Mouse (Mus musculus) brain, embryonic 18.5 days (tissue): Measurements from ENCODE around the gene Prorsd1.
"Not testable (repeated sequence)": the region's sequence is repeated elsewhere in the genome, so short reads cannot be mapped to it uniquely, and the experiment has no call there.

ENCODE experiments used
- DNase-seq: peaks from one replicate; pipeline ENCODE4 v3.0.0-alpha.2; 2012; ENCODE audit warnings: low read depth, low spot score

Gene Prorsd1

GRCm38 (mm10) chr11:29514682-29515412, at the start of gene Prorsd1:
TSS of gene Prorsd1 (minus strand) at chr11:29515033.
- peak; percentile 51 for DNase-seq

GRCm38 (mm10) chr11:29563406-29563805, 48.6 kb upstream of the Prorsd1 start:
- no peak for DNase-seq

- no peak for DNase-seq
Observed at GRCm38 (mm10) chr11:29560990-29561389, 46.2 kb upstream of the Prorsd1 start.

- DNase-seq: no peak
Observed at GRCm38 (mm10) chr11:29560452-29560851, 45.6 kb upstream of the Prorsd1 start.

GRCm38 (mm10) chr11:29549425-29549778, 34.6 kb upstream of the Prorsd1 start:
- DNase-seq: no peak

GRCm38 (mm10) chr11:29548504-29549424, 33.9 kb upstream of the Prorsd1 start:
- no peak for DNase-seq

GRCm38 (mm10) chr11:29547752-29548503, 33.1 kb upstream of the Prorsd1 start, which contains the start of the genes Clhc1 and Rps27a:
TSS of gene Clhc1 (plus strand) at chr11:29547950.
TSS of gene Rps27a (minus strand) at chr11:29548109.
- peak; percentile 89 for DNase-seq

GRCm38 (mm10) chr11:29547249-29547751, 32.5 kb upstream of the Prorsd1 start:
- no peak for DNase-seq

GRCm38 (mm10) chr11:29546762-29547161, 31.9 kb upstream of the Prorsd1 start:
- no peak for DNase-seq

- DNase-seq: not testable (repeated sequence)
Observed at GRCm38 (mm10) chr11:29546297-29546696, 31.5 kb upstream of the Prorsd1 start.

- not testable (repeated sequence) for DNase-seq
Observed at GRCm38 (mm10) chr11:29545150-29545752, 30.4 kb upstream of the Prorsd1 start.

GRCm38 (mm10) chr11:29544225-29544945, 29.6 kb upstream of the Prorsd1 start:
- DNase-seq: no peak

GRCm38 (mm10) chr11:29538201-29538600, 23.4 kb upstream of the Prorsd1 start:
- no peak for DNase-seq

GRCm38 (mm10) chr11:29525988-29526794, 11.4 kb upstream of the Prorsd1 start, which contains the start of gene Mtif2:
TSS of gene Mtif2 (plus strand) at chr11:29526408.
- peak; percentile 79 for DNase-seq

GRCm38 (mm10) chr11:29514325-29514681, 530 bp downstream of the Prorsd1 start:
- DNase-seq: no peak

GRCm38 (mm10) chr11:29512818-29513535, 1.9 kb downstream of the Prorsd1 start:
- DNase-seq: no peak

- DNase-seq: no peak
Observed at GRCm38 (mm10) chr11:29509421-29509820, 5.4 kb downstream of the Prorsd1 start.

- no peak for DNase-seq
Observed at GRCm38 (mm10) chr11:29504899-29505625, 9.8 kb downstream of the Prorsd1 start.
